Comparison of ENCODE assay signal across 9 mouse cellular contexts in genomic region chr17:47115754-47116153, GRCm38 (mm10).
DNase-seq lines count a peak whose midpoint lies in the region; ATAC-seq and TF ChIP-seq lines count a peak whose summit lies in the region.
"Had no signal": no experiment of that assay in that cellular context is flagged by ENCODE, and none has a peak within 500 bp of the region (broad histone marks: within the 10 kb centered on the region; RNA-seq: fewer than 3 reads in every experiment).

No protein-coding gene starts in this region.

- H3K36me3 ChIP-seq in forebrain, embryonic 14.5 days (ENCODE audit: control insufficient read depth, insufficient read depth, low read length): no peaks in the 10 kb centered on the region
- H3K36me3 ChIP-seq in forebrain, embryonic 16.5 days (ENCODE audit: control insufficient read depth, insufficient read depth): no peaks in the 10 kb centered on the region
- no peaks in the 10 kb centered on the region for H3K36me3 ChIP-seq in midbrain, embryonic 11.5 days (ENCODE audit: control insufficient read depth, insufficient read depth, low read length)
- no peaks in the 10 kb centered on the region for H3K36me3 ChIP-seq in midbrain, embryonic 13.5 days
- H3K36me3 ChIP-seq in lung, postnatal 0 days (ENCODE audit: insufficient read depth, low read length): no peaks in the 10 kb centered on the region
- H3K36me3 ChIP-seq: limb, embryonic 13.5 days had no signal

- TF ChIP-seq EP300 in lung, postnatal 0 days (IDR thresholded peaks at IDR 0.05): no peak

- H3K4me1 ChIP-seq in forebrain, embryonic 14.5 days (ENCODE audit: control insufficient read depth, insufficient read depth, low read length): no peaks in the 10 kb centered on the region
- H3K4me1 ChIP-seq in forebrain, embryonic 16.5 days (replicated peaks; ENCODE audit: control insufficient read depth, insufficient read depth, low read length): no peaks in the 10 kb centered on the region
- H3K4me1 ChIP-seq in midbrain, embryonic 11.5 days (ENCODE audit: control insufficient read depth, insufficient read depth, low read length): no peaks in the 10 kb centered on the region
- H3K4me1 ChIP-seq in midbrain, embryonic 13.5 days (replicated peaks): no peaks in the 10 kb centered on the region
- no peaks in the 10 kb centered on the region; the same call in 1 of the 2 replicates for H3K4me1 ChIP-seq in bone marrow, adult 2 months (ENCODE audit: control insufficient read depth, insufficient read depth, low read length)
- H3K4me1 ChIP-seq in lung, postnatal 0 days (ENCODE audit: insufficient read depth, low read depth, low read length): no peaks in the 10 kb centered on the region
- H3K4me1 ChIP-seq: limb, embryonic 13.5 days had no signal

- 48% methylated on average over 13 of the region's 13 CpGs for WGBS in forebrain, embryonic 14.5 days
- 45% methylated on average over 13 of the region's 13 CpGs for WGBS in forebrain, embryonic 16.5 days
- WGBS in midbrain, embryonic 11.5 days: 49% methylated on average over 13 of the region's 13 CpGs
- WGBS in midbrain, embryonic 13.5 days: 51% methylated on average over 13 of the region's 13 CpGs
- WGBS in bone marrow, adult 2 months: 42% methylated on average over 13 of the region's 13 CpGs
- 49% methylated on average over 13 of the region's 13 CpGs for WGBS in lung, postnatal 0 days

- H3K4me2 ChIP-seq in forebrain, embryonic 14.5 days (ENCODE audit: low read length): no peak overlapping the region
- no peak overlapping the region for H3K4me2 ChIP-seq in forebrain, embryonic 16.5 days (ENCODE audit: low read length)
- H3K4me2 ChIP-seq in midbrain, embryonic 11.5 days: no peak overlapping the region
- no peak overlapping the region for H3K4me2 ChIP-seq in midbrain, embryonic 13.5 days (replicated peaks)
- no peak overlapping the region for H3K4me2 ChIP-seq in lung, postnatal 0 days (replicated peaks; ENCODE audit: low read depth, low read length)
- H3K4me2 ChIP-seq: limb, embryonic 13.5 days had no signal

- no peak for TF ChIP-seq POLR2A in bone marrow, adult 2 months (IDR thresholded peaks at IDR 0.05; ENCODE audit: borderline replicate concordance, control insufficient read depth, low read depth, low read length)

- no peak overlapping the region for H3K9ac ChIP-seq in forebrain, embryonic 14.5 days (ENCODE audit: low read length)
- no peak overlapping the region for H3K9ac ChIP-seq in forebrain, embryonic 16.5 days (replicated peaks; ENCODE audit: low read depth, low read length)
- no peak overlapping the region for H3K9ac ChIP-seq in midbrain, embryonic 11.5 days (ENCODE audit: low read length)
- no peak overlapping the region for H3K9ac ChIP-seq in midbrain, embryonic 13.5 days (replicated peaks)
- H3K9ac ChIP-seq in lung, postnatal 0 days (replicated peaks; ENCODE audit: low read depth): no peak overlapping the region
- H3K9ac ChIP-seq: limb, embryonic 13.5 days had no signal

- no peaks in the 10 kb centered on the region for H3K9me3 ChIP-seq in forebrain, embryonic 14.5 days (replicated peaks; ENCODE audit: control insufficient read depth, low read length)
- no peaks in the 10 kb centered on the region for H3K9me3 ChIP-seq in forebrain, embryonic 16.5 days (ENCODE audit: control insufficient read depth, low read length)
- no peaks in the 10 kb centered on the region for H3K9me3 ChIP-seq in midbrain, embryonic 11.5 days (ENCODE audit: control insufficient read depth, low read length)
- H3K9me3 ChIP-seq in midbrain, embryonic 13.5 days: no peaks in the 10 kb centered on the region
- H3K9me3 ChIP-seq in lung, postnatal 0 days (ENCODE audit: low read length): no peaks in the 10 kb centered on the region
- H3K9me3 ChIP-seq: limb, embryonic 13.5 days had no signal

- DNase-seq in forebrain, embryonic 14.5 days (ENCODE audit: low spot score): peak; percentile 25
- DNase-seq in midbrain, embryonic 11.5 days (ENCODE audit: low spot score, missing footprints): peak; percentile 84
- DNase-seq in lung, postnatal 0 days (ENCODE audit: low spot score): peak; percentile 11
- DNase-seq in thymus, postnatal 36 days: peak; percentile 43 to 45
- DNase-seq in layer of hippocampus, adult 8-10 months (ENCODE audit: low spot score in 2 of 2): no peak

- no peaks in the 10 kb centered on the region for H3K27me3 ChIP-seq in forebrain, embryonic 14.5 days (replicated peaks; ENCODE audit: control insufficient read depth, insufficient read depth, low read length)
- no peaks in the 10 kb centered on the region for H3K27me3 ChIP-seq in forebrain, embryonic 16.5 days (replicated peaks; ENCODE audit: control insufficient read depth, insufficient read depth, low read length)
- no peaks in the 10 kb centered on the region for H3K27me3 ChIP-seq in midbrain, embryonic 11.5 days (ENCODE audit: control insufficient read depth, insufficient read depth, low read length)
- H3K27me3 ChIP-seq in midbrain, embryonic 13.5 days: no peaks in the 10 kb centered on the region
- no peaks in the 10 kb centered on the region for H3K27me3 ChIP-seq in lung, postnatal 0 days (replicated peaks; ENCODE audit: insufficient read depth, low read length)
- H3K27me3 ChIP-seq: limb, embryonic 13.5 days had no signal

- no peak overlapping the region for H3K27ac ChIP-seq in forebrain, embryonic 14.5 days (ENCODE audit: low read depth, low read length)
- no peak overlapping the region for H3K27ac ChIP-seq in forebrain, embryonic 16.5 days (ENCODE audit: low read length)
- no peak overlapping the region for H3K27ac ChIP-seq in midbrain, embryonic 11.5 days (ENCODE audit: low read depth, low read length)
- no peak overlapping the region for H3K27ac ChIP-seq in midbrain, embryonic 13.5 days
- no peak overlapping the region for H3K27ac ChIP-seq in bone marrow, adult 2 months (ENCODE audit: control insufficient read depth, insufficient read depth, low read depth, low read length, poor library complexity)
- H3K27ac ChIP-seq in lung, postnatal 0 days (ENCODE audit: low read length): no peak overlapping the region
- H3K27ac ChIP-seq: limb, embryonic 13.5 days had no signal

- ATAC-seq in forebrain, embryonic 14.5 days: no peak
- ATAC-seq in forebrain, embryonic 16.5 days: no peak
- ATAC-seq in midbrain, embryonic 11.5 days (ENCODE audit: low FRiP score): no peak
- ATAC-seq in midbrain, embryonic 13.5 days: no peak
- ATAC-seq in lung, postnatal 0 days: no peak

- H3K4me3 ChIP-seq in forebrain, embryonic 14.5 days (ENCODE audit: low read depth, low read length): no peak overlapping the region
- no peak overlapping the region for H3K4me3 ChIP-seq in forebrain, embryonic 16.5 days (replicated peaks; ENCODE audit: low read length)
- H3K4me3 ChIP-seq in midbrain, embryonic 11.5 days (ENCODE audit: low read depth, low read length): no peak overlapping the region
- no peak overlapping the region for H3K4me3 ChIP-seq in midbrain, embryonic 13.5 days (replicated peaks)
- no peak overlapping the region for H3K4me3 ChIP-seq in bone marrow, adult 2 months (replicated peaks; ENCODE audit: control insufficient read depth, low read depth, low read length)
- H3K4me3 ChIP-seq in lung, postnatal 0 days (ENCODE audit: low read depth, low read length): no peak overlapping the region
- H3K4me3 ChIP-seq: limb, embryonic 13.5 days had no signal

- peak; percentile 68 for TF ChIP-seq CTCF in bone marrow, adult 2 months (IDR thresholded peaks at IDR 0.05; ENCODE audit: control insufficient read depth, insufficient read depth, low read length)
- TF ChIP-seq CTCF in lung, postnatal 0 days (IDR thresholded peaks at IDR 0.05): peak; percentile 71

Comparison
In these comparisons a context has a peak if more than half of its experiments do, and no peak if none do; other contexts are left out.
1. DNase-seq: peak in forebrain, embryonic 14.5 days (single experiment), midbrain, embryonic 11.5 days (single experiment), lung, postnatal 0 days (single experiment) and thymus, postnatal 36 days (2 of 2); none in layer of hippocampus, adult 8-10 months (0 of 2).